Mouse (Mus musculus) MEL (cell line): ENCODE results near the gene Ntn4.
"Not testable (repeated sequence)": the region's sequence is repeated elsewhere in the genome, so short reads cannot be mapped to it uniquely, and the experiment has no call there.

ENCODE experiments used
- CTCF ChIP-seq, 3 experiments: IDR thresholded peaks in 2 of 3; conservative IDR thresholded peaks in 1 of 3; 2 replicates each; pipeline ENCODE4 v1.5.1; 2011 to 2012; ENCODE audit warnings: low read length in 3 of 3, low read depth in 2 of 3, mild to moderate bottlenecking in 2 of 3, improper control_type of control experiment in 1 of 3, inconsistent platforms in 1 of 3, mixed read lengths in 1 of 3, moderate library complexity in 1 of 3; ENCODE audit not compliant: control insufficient read depth in 1 of 3, insufficient read depth in 1 of 3, poor library complexity in 1 of 3, severe bottlenecking in 1 of 3
- ELF1 ChIP-seq: IDR thresholded peaks from 2 replicates; pipeline ENCODE4 v1.6.1; 2014; ENCODE audit warnings: low read depth, mild to moderate bottlenecking, inconsistent platforms, low read length, improper control_type of control experiment, moderate library complexity
- ETS1 ChIP-seq: IDR thresholded peaks from 2 replicates; pipeline ENCODE4 v1.6.1; 2012; ENCODE audit warnings: low read depth, mild to moderate bottlenecking, inconsistent platforms, low read length, improper control_type of control experiment, moderate library complexity
- GATA1 ChIP-seq: IDR thresholded peaks from 2 replicates; pipeline ENCODE4 v1.6.1; 2011; ENCODE audit warnings: low read depth, low read length, improper control_type of control experiment
- MAZ ChIP-seq: IDR thresholded peaks from 2 replicates; pipeline ENCODE4 v1.6.1; 2012; ENCODE audit warnings: low read depth, mild to moderate bottlenecking, inconsistent platforms, low read length, improper control_type of control experiment
- MYB ChIP-seq: IDR thresholded peaks from 2 replicates; pipeline ENCODE4 v1.6.1; 2011; ENCODE audit warnings: mild to moderate bottlenecking, low read depth, low read length, improper control_type of control experiment
- SMC3 ChIP-seq: IDR thresholded peaks from 2 replicates; pipeline ENCODE4 v1.6.1; 2011; ENCODE audit warnings: low read depth, low read length, improper control_type of control experiment
- TAL1 ChIP-seq: IDR thresholded peaks from 2 replicates; pipeline ENCODE4 v1.6.1; 2012; ENCODE audit warnings: mild to moderate bottlenecking, inconsistent platforms, low read length, moderate library complexity, mixed read lengths
- UBTF ChIP-seq: IDR thresholded peaks from 2 replicates; pipeline ENCODE4 v1.6.1; 2012; ENCODE audit warnings: low read depth, mild to moderate bottlenecking, inconsistent platforms, low read length, improper control_type of control experiment, moderate library complexity, borderline replicate concordance; ENCODE audit not compliant: insufficient read depth
- ZKSCAN1 ChIP-seq: IDR thresholded peaks from 2 replicates; pipeline ENCODE4 v1.6.1; 2012; ENCODE audit warnings: low read depth, mild to moderate bottlenecking, inconsistent platforms, low read length, improper control_type of control experiment, moderate library complexity

- not testable (repeated sequence) for TF ChIP-seq CTCF (IDR thresholded peaks at IDR 0.05 in 2 of 3, conservative IDR thresholded peaks at IDR 0.05 in 1 of 3; ENCODE audit: control insufficient read depth in 1 of 3, insufficient read depth in 1 of 3, low read depth in 2 of 3, low read length in 3 of 3, poor library complexity in 1 of 3, severe bottlenecking in 1 of 3); TAL1; SMC3; UBTF; GATA1; ZKSCAN1; MYB; ETS1; MAZ; ELF1
Measured at GRCm38 (mm10) chr10:93685416-93685815, 44.9 kb downstream of the Ntn4 start.
